Mouse (Mus musculus): ENCODE measurements around the gene Cenpt.
"Not testable (repeated sequence)": the region's sequence is repeated elsewhere in the genome, so short reads cannot be mapped to it uniquely, and the experiment has no call there.

Cenpt gene

GRCm38 (mm10) chr8:105854303-105854702 lies 1.2 kb upstream of the Cenpt start:
- DNase-seq (ENCODE audit: low read depth), result no peak

DNA sequence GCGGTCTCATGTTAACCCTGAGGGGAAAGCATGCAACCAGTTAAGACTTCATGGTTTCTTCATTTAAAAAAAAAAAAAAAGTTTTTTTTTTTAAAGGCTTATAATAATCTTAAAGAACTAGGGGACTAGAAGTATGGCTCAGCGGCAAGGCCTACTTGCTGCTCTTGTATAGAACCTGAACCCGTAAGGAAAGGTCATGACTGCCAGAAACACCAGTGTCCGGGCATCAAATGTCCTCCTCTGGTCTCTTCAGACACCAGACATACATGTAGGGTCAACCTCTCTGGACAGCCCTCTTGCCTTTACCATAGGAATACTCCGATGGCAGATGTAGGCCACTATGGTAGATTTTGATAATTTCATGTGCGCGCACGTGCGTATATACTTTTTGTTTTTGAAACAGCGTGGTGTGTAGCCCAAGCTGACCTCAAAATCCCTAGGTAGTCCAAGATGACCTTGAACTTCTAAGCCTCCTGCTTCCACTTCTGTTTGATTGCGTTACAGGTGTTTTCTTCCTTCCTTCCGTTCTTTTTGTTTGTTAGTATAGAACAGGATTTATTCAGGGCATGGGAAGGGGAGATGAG lies 840 bp downstream of the Cenpt start:
- DNase-seq (ENCODE audit: low read depth), result no peak

GRCm38 (mm10) chr8:105851651-105852143 lies 1.4 kb downstream of the Cenpt start:
- DNase-seq (ENCODE audit: low read depth), result peak; percentile 96

DNA sequence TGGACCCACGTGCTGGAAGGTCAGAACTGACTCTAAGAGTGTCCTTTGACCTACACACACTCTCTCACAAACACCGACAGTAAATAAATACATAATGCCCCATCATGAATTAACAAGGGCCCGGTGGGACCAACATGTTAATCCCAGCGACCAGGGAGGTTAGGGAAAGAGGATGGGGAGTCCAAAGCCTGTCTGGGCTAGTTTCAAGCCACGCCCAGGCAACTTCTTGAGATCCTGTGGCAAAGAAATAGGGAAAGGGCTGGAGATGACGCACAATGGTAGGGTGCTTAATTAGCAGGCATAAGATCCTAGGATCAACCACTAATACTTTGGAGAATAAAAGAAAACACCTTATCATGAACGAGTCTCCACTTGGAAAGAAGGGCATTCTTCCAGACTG lies 2.5 kb downstream of the Cenpt start:
- DNase-seq (ENCODE audit: low read depth), result no peak

- no peak for DNase-seq (ENCODE audit: low read depth)
Observed at GRCm38 (mm10) chr8:105850014-105850413, 3.1 kb downstream of the Cenpt start.

- DNase-seq (ENCODE audit: low read depth), result no peak
Observed at GRCm38 (mm10) chr8:105846678-105847077, 6.4 kb downstream of the Cenpt start.

- DNase-seq (ENCODE audit: low read depth), result no peak
Observed at GRCm38 (mm10) chr8:105839209-105839608, 13.9 kb downstream of the Cenpt start.

- no peak for DNase-seq (ENCODE audit: low read depth)
Observed at GRCm38 (mm10) chr8:105836991-105837390, 16.1 kb downstream of the Cenpt start.

DNA sequence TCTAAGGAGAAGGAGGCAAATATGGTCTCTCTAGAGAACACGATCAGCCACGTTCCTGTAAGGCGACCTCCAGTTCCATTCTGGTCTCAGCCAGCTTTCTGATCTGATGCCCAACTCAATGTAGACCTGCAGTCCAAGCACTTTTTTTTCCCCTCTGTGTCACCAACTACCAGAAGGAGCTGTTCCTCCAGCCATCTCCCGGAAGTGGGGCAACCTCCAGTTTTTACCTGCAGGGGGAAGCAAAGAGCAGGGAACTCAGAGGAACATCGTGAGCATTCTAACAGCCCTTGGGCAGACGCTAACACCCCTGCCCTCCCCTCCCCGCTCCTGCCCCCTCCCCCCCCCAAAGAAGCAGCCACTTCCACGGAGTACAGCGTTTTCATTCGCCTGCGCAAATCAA lies 17.8 kb downstream of the Cenpt start:
- DNase-seq (ENCODE audit: low read depth), result peak; percentile 90

DNA sequence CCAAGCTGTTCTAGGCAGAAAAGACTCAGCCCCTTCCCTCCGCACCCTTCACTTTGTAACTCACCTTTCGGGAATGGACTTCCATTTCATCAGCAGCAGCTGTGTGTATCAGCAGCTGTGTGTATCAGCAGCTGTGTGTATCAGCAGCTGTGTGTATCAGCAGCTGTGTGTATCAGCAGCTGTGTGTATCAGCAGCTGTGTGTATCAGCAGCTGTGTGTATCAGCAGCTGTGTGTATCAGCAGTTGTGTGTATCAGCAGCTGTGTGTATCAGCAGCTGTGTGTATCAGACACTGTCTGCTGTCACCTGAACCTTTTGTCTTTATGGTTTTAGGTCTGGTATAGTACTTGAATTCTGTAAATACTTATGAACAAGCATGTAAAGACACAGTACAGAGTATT lies 19.3 kb downstream of the Cenpt start:
- DNase-seq (ENCODE audit: low read depth), result not testable (repeated sequence)

- peak; percentile 98 for DNase-seq (ENCODE audit: low read depth)
Observed at GRCm38 (mm10) chr8:105826861-105827848, 25.9 kb downstream of the Cenpt start, which contains the start of the genes Ranbp10 and Tsnaxip1. Gene Ranbp10 (minus strand): TSS chr8:105827350. Gene Tsnaxip1 (plus strand): TSS chr8:105827731.

GRCm38 (mm10) chr8:105826379-105826778 lies 26.7 kb downstream of the Cenpt start:
- DNase-seq (ENCODE audit: low read depth), result peak; percentile 16

- DNase-seq (ENCODE audit: low read depth), result no peak
Observed at GRCm38 (mm10) chr8:105825506-105825905, 27.6 kb downstream of the Cenpt start.

DNA sequence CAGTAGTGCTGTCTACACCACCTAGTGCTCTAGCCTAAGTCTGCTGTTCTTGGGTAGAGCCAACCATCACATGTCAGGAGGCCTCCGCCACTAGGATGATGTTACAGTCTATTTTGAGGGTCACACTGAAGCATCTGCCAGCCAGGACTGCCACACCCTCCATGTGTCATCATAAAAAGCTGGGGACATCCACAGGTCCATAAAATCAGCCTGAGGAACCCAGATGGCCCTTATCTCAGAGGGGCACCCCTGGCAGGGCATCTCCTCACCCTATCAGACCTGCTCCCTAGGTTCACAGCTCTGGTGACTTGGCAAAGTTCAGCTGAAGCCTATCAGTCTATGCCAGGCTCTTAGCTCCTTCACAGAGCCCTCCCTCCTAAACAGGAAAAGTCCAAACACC lies 32.2 kb downstream of the Cenpt start:
- DNase-seq (ENCODE audit: low read depth), result no peak

- DNase-seq (ENCODE audit: low read depth), result no peak
Observed at GRCm38 (mm10) chr8:105819659-105820058, 33.4 kb downstream of the Cenpt start.

DNA sequence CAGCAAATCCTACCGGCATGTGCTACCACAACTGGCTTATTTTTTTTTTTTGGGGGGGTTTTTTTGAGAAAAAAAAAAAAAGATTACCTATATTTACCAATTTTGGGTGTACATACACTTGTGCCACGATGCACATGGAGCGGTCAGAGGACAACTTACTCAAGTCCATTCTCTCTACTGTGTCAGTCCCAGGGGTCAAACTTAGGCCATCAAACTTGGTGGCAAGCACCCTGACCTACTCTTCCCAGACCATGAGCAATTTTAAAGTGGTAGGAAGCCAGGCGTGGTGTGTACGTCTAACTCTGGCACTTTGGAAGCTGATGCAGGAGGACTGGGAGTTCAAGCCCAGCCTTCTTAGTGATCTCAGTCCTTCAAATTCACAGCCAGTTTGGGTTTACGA lies 39.8 kb downstream of the Cenpt start:
- DNase-seq (ENCODE audit: low read depth), result no peak

- no peak for DNase-seq (ENCODE audit: low read depth)
Observed at GRCm38 (mm10) chr8:105812511-105812910, 40.6 kb downstream of the Cenpt start.

DNA sequence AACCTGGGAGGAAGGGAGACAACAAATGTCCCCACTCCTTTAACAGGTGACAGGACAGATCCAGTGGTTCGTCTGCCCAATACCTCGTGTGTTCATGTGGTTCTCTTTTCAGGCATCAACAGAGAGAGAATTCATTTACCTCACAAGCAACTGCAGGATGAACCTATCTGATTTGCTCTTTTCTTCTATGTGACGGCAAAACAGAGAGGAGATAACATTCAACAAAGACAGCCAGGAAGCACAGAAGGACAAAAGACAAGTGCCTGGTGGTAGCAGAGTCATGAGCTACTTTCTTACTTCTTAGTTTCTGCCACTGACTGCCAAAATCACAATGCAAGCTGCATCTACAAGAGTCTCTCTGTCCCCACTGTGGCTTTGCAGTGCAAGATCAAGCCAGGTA lies 41.5 kb downstream of the Cenpt start:
- DNase-seq (ENCODE audit: low read depth), result no peak

DNA sequence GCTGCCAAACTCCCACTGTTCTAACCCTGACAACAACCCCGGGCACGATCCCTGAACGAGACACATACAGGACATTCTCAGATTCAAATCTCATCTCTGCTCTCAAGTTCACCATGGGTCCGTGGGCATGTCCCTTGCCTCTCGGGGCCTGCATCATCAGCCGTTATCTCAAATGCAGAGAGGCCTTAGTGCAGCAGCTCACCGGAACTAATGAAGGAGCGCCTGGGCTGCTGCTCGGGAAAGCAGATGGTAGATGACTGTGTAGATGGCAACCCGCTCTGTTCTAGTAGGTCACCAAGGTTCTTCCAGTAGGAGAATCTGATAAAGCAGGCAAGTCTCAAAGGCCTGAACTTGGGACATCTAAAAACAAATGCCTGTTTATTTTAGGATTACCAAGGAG lies 42.0 kb downstream of the Cenpt start:
- DNase-seq (ENCODE audit: low read depth), result no peak

DNA sequence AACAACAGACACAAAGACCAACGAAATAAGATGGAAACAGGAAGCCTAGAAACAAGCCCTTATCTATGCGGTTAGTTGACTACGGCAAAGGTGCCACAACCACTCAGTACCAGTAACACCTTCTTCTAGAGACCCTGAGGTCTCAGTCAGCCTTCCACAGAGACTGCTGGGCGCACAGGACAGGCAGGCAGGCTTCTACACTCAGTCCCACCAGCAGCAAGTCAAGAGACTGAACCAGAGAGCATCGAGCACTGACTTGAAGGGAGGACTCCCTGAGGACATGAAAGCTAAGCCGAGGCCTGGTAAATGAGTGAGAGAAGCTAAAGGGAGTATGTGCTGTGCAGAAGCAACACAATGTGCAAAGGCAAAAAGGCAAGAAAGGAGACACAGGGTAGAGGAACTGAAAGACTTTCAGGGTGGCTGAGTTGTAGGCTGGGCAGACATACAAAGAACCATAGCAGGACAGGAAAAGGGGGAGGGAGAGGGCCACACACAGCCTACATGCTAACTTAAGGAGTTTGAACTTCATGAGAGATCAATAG lies 42.8 kb downstream of the Cenpt start:
- DNase-seq (ENCODE audit: low read depth), result no peak

- peak; percentile 61 for DNase-seq (ENCODE audit: low read depth)
Observed at GRCm38 (mm10) chr8:105808480-105808879, 44.6 kb downstream of the Cenpt start.

GRCm38 (mm10) chr8:105807766-105808165 lies 45.3 kb downstream of the Cenpt start:
- peak; percentile 31 for DNase-seq (ENCODE audit: low read depth)

GRCm38 (mm10) chr8:105805964-105806363 lies 47.1 kb downstream of the Cenpt start:
- no peak for DNase-seq (ENCODE audit: low read depth)
